Mouse (Mus musculus) cerebellum, adult 9-10 months (tissue): ENCODE measurements around the gene Cd3e.
"Not testable (repeated sequence)": the region's sequence is repeated elsewhere in the genome, so short reads cannot be mapped to it uniquely, and the experiment has no call there.

ENCODE experiments used
- DNase-seq: peaks from one replicate; pipeline ENCODE4 v3.0.0; 2022

The Cd3e gene

DNA sequence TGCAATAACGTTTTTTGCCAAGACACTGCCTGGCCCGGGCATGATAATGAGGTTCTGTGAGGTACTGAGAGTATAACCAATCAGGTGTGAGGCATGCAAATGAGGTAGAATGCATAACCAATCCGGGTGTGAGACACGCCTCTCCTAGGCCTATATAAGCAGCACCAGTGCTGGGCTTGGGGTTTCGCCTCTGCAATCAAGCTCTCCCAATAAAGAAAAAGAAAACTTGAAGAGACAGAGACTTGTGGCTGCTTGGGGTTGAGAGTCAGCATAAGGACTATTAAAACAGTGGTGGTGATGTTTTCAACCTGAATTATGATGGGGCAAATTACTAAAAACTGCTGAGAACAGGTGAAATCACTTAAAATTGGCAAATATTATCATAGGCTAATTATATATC is 41.7 kb downstream of the Cd3e start:
- not testable (repeated sequence) for DNase-seq

DNA sequence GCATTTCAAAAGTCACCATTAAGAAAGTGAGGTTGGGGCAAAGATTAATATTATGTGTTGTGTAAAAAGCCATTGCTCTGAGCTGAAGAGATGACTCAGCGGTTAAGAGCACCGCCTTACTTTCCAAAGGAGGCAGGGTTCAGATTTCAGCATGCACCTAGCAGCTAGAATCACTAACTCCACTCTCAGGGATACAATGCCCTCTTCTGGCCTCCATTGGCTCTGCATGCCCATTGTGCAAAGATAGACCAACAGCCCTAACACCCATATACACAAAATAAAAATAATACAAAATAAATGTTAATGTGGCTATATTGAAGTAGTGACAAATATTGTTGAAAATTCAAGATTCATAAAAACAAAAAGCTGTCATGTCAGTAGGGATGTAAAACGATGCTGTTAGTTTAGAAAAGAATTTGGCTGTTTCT is 42.6 kb downstream of the Cd3e start:
- peak; percentile 91 for DNase-seq

GRCm38 (mm10) chr9:44965833-44966466 is 43.5 kb downstream of the Cd3e start:
- DNase-seq: no peak

DNA sequence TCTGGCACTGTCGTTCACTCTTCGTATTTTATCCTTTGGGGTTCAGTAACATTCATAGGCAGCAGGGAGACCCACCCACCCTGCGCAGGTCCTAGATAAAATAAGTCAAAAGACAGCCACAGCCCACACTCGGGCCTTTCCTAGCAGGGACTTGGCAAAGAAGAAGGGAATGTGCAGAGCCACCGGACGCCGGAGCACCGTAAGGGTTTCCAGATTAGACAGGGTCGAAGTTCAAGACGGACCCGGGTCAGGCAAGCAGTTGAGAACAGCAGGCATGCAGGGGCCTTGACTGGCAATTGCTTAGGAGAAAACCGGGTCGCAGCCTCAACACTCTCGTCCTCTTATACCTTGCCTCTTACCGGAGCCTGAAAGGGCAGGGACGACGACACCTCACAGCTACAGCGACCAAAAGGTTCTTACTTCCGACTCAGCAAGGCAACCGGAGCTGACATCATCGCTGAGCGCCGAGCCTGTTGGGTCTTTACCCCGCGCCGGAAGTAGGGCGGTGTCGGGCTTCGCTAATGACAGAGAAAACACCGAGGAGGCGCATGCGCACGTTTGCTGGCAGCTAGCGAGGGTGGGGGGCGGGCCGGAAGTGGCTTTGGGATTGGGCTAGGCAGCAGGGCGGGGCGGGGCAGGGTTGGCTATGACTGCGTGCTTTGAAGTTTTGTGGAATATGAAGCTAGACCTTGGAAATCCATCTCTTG is 44.1 kb downstream of the Cd3e start, which contains the start of gene Ube4a:
Gene Ube4a (minus strand): TSS at position 475 of the 707 bp plus-strand sequence.
- DNase-seq: peak; percentile 99

DNA sequence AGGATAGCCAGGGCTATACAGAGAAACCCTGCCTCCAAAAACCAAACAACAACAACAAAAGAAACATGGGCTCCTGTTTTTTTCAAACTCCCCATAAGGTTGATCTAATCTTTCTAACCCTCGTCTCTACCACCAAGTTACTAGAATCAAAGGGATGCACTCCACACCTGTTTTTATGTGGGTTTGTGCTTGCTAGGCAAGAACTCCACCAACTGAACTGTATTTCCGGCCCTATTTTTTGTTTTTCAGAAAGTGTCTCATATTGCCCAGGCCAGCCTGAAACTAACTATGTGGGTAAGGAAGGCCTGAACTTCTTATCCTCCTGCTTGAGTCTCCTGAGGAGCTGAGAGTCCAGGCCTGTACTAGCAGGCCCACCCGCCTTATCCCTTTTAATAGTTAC is 55.0 kb downstream of the Cd3e start:
- DNase-seq: no peak
